Comparison of ENCODE assay signal across 19 mouse cellular contexts in genomic region chr4:56161257-56161594, GRCm38 (mm10).
A peak's percentile ranks its signal among the peaks of the same experiment; 100 is the strongest.
DNase-seq lines count a peak whose midpoint lies in the region; ATAC-seq lines count a peak whose summit lies in the region.
"Had no signal": no experiment of that assay in that cellular context is flagged by ENCODE, and none has a peak within 500 bp of the region (broad histone marks: within the 10 kb centered on the region; RNA-seq: fewer than 3 reads in every experiment).

No protein-coding gene starts in this region.

- intact Hi-C loops in gastrocnemius, postnatal 14 days (cut with DNase I; ENCODE audit: low total_unique reads): no loop called here

- H3K27me3 ChIP-seq in midbrain, embryonic 10.5 days (ENCODE audit: low read depth, poor library complexity, severe bottlenecking): no peaks in the 10 kb centered on the region
- no peaks in the 10 kb centered on the region for H3K27me3 ChIP-seq in midbrain, embryonic 16.5 days (ENCODE audit: control insufficient read depth, insufficient read depth, low read depth, low read length)
- H3K27me3 ChIP-seq in forebrain, embryonic 11.5 days (ENCODE audit: control insufficient read depth, insufficient read depth, low read length): no peaks in the 10 kb centered on the region
- no peaks in the 10 kb centered on the region for H3K27me3 ChIP-seq in forebrain, embryonic 14.5 days (replicated peaks; ENCODE audit: control insufficient read depth, insufficient read depth, low read length)
- H3K27me3 ChIP-seq in hindbrain, embryonic 14.5 days (ENCODE audit: control insufficient read depth, insufficient read depth, low read length): no peaks in the 10 kb centered on the region
- H3K27me3 ChIP-seq: limb, embryonic 15.5 days; stomach, embryonic 15.5 days had no signal

- no peak for ATAC-seq in midbrain, embryonic 16.5 days
- ATAC-seq in forebrain, embryonic 11.5 days (replicated peaks; ENCODE audit: low FRiP score): peak; percentile 70
- ATAC-seq in forebrain, embryonic 14.5 days: peak; percentile 79; the same call in 1 of the 2 replicates
- ATAC-seq in hindbrain, embryonic 14.5 days (ENCODE audit: low FRiP score): peak; percentile 59; the same call in 1 of the 2 replicates

- no peaks in the 10 kb centered on the region for H3K9me3 ChIP-seq in midbrain, embryonic 10.5 days (replicated peaks)
- H3K9me3 ChIP-seq in midbrain, embryonic 16.5 days (replicated peaks; ENCODE audit: control insufficient read depth, low read length, poor library complexity, severe bottlenecking): no peaks in the 10 kb centered on the region
- no peaks in the 10 kb centered on the region; the same call in 1 of the 2 replicates for H3K9me3 ChIP-seq in forebrain, embryonic 11.5 days (ENCODE audit: control insufficient read depth, low read length)
- no peaks in the 10 kb centered on the region for H3K9me3 ChIP-seq in forebrain, embryonic 14.5 days (replicated peaks; ENCODE audit: control insufficient read depth, low read length)
- H3K9me3 ChIP-seq in hindbrain, embryonic 14.5 days (ENCODE audit: control insufficient read depth, low read length): no peaks in the 10 kb centered on the region
- H3K9me3 ChIP-seq: limb, embryonic 15.5 days; lung, embryonic 15.5 days; stomach, embryonic 15.5 days had no signal

- no peak overlapping the region for H3K4me2 ChIP-seq in midbrain, embryonic 16.5 days (ENCODE audit: low read length)
- H3K4me2 ChIP-seq in forebrain, embryonic 11.5 days (ENCODE audit: low read depth, low read length, severe bottlenecking): no peak overlapping the region
- no peak overlapping the region for H3K4me2 ChIP-seq in forebrain, embryonic 14.5 days (ENCODE audit: low read length)
- H3K4me2 ChIP-seq in hindbrain, embryonic 14.5 days (replicated peaks): no peak overlapping the region
- H3K4me2 ChIP-seq: limb, embryonic 15.5 days; lung, embryonic 15.5 days; stomach, embryonic 15.5 days had no signal

- peaks cover 6% of the 10 kb centered on the region; the same call in 1 of the 2 replicates for H3K4me1 ChIP-seq in midbrain, embryonic 10.5 days
- H3K4me1 ChIP-seq in midbrain, embryonic 16.5 days (ENCODE audit: control insufficient read depth, insufficient read depth, low read length): no peaks in the 10 kb centered on the region
- no peaks in the 10 kb centered on the region; the same call in 1 of the 2 replicates for H3K4me1 ChIP-seq in forebrain, embryonic 11.5 days (replicated peaks; ENCODE audit: control insufficient read depth, insufficient read depth, low read length)
- no peaks in the 10 kb centered on the region for H3K4me1 ChIP-seq in forebrain, embryonic 14.5 days (ENCODE audit: control insufficient read depth, insufficient read depth, low read length)
- no peaks in the 10 kb centered on the region for H3K4me1 ChIP-seq in hindbrain, embryonic 14.5 days (replicated peaks; ENCODE audit: control insufficient read depth, insufficient read depth, low read length)
- H3K4me1 ChIP-seq: limb, embryonic 15.5 days; lung, embryonic 15.5 days; stomach, embryonic 15.5 days had no signal

- H3K36me3 ChIP-seq in midbrain, embryonic 10.5 days: no peaks in the 10 kb centered on the region
- no peaks in the 10 kb centered on the region for H3K36me3 ChIP-seq in midbrain, embryonic 16.5 days (ENCODE audit: control insufficient read depth, insufficient read depth, low read length)
- no peaks in the 10 kb centered on the region for H3K36me3 ChIP-seq in forebrain, embryonic 11.5 days (ENCODE audit: control insufficient read depth, insufficient read depth, low read length)
- no peaks in the 10 kb centered on the region for H3K36me3 ChIP-seq in forebrain, embryonic 14.5 days (ENCODE audit: control insufficient read depth, insufficient read depth, low read length)
- H3K36me3 ChIP-seq in hindbrain, embryonic 14.5 days (replicated peaks; ENCODE audit: control insufficient read depth, insufficient read depth): no peaks in the 10 kb centered on the region
- H3K36me3 ChIP-seq: limb, embryonic 15.5 days; lung, embryonic 15.5 days; stomach, embryonic 15.5 days had no signal

- DNase-seq in midbrain, embryonic 10.5 days (ENCODE audit: low spot score): no peak
- DNase-seq in forebrain, embryonic 11.5 days (ENCODE audit: low spot score): no peak
- DNase-seq in forebrain, embryonic 14.5 days (ENCODE audit: low spot score): peak; percentile 59
- DNase-seq in hindbrain, embryonic 14.5 days (ENCODE audit: low spot score): no peak
- no peak for DNase-seq in right cerebral cortex, postnatal 10 days (ENCODE audit: low spot score in 2 of 2)
- DNase-seq in layer of hippocampus, adult 18-20 months (ENCODE audit: low spot score in 2 of 2): no peak
- no peak for DNase-seq in gastrocnemius, postnatal 14 days
- DNase-seq: adrenal gland, postnatal 36 days; cerebellum, adult 9-10 months; kidney, adult 18-20 months; kidney, postnatal 4 days; lung, postnatal 36 days; thymus, adult 2 months had no signal

- H3K27ac ChIP-seq in midbrain, embryonic 10.5 days (replicated peaks): peak overlapping the region; percentile 34; the same call in 1 of the 2 replicates
- H3K27ac ChIP-seq in midbrain, embryonic 16.5 days (ENCODE audit: low read length): no peak overlapping the region
- 0 out of 2 replicates have a peak overlapping the region, but pooled peaks have one; percentile 46 for H3K27ac ChIP-seq in forebrain, embryonic 11.5 days (ENCODE audit: low read depth, low read length)
- no peak overlapping the region; the same call in 1 of the 2 replicates for H3K27ac ChIP-seq in forebrain, embryonic 14.5 days (ENCODE audit: low read depth, low read length)
- H3K27ac ChIP-seq in hindbrain, embryonic 14.5 days: peak overlapping the region; percentile 43; the same call in 1 of the 2 replicates
- H3K27ac ChIP-seq: left cerebral cortex, adult 2 months; limb, embryonic 15.5 days; liver, embryonic 14.5 days; lung, embryonic 15.5 days; stomach, embryonic 15.5 days had no signal

- H3K9ac ChIP-seq in midbrain, embryonic 16.5 days (ENCODE audit: low read depth, low read length): no peak overlapping the region
- H3K9ac ChIP-seq in forebrain, embryonic 11.5 days (ENCODE audit: low read length): no peak overlapping the region
- no peak overlapping the region for H3K9ac ChIP-seq in forebrain, embryonic 14.5 days (ENCODE audit: low read length)
- H3K9ac ChIP-seq in hindbrain, embryonic 14.5 days: no peak overlapping the region
- H3K9ac ChIP-seq: limb, embryonic 15.5 days; liver, embryonic 14.5 days; lung, embryonic 15.5 days; stomach, embryonic 15.5 days had no signal

- no peak overlapping the region for H3K4me3 ChIP-seq in midbrain, embryonic 10.5 days
- H3K4me3 ChIP-seq in midbrain, embryonic 16.5 days (ENCODE audit: low read depth, low read length): no peak overlapping the region
- no peak overlapping the region for H3K4me3 ChIP-seq in forebrain, embryonic 11.5 days (ENCODE audit: low read depth, low read length)
- no peak overlapping the region for H3K4me3 ChIP-seq in forebrain, embryonic 14.5 days (ENCODE audit: low read depth, low read length)
- no peak overlapping the region for H3K4me3 ChIP-seq in hindbrain, embryonic 14.5 days (replicated peaks; ENCODE audit: low read length)
- H3K4me3 ChIP-seq: left cerebral cortex, adult 2 months; limb, embryonic 15.5 days; lung, embryonic 15.5 days; stomach, embryonic 15.5 days had no signal

- WGBS in midbrain, embryonic 10.5 days: 62% methylated on average over 3 of the region's 3 CpGs
- WGBS in midbrain, embryonic 16.5 days: 33% methylated on average over 3 of the region's 3 CpGs
- WGBS in forebrain, embryonic 11.5 days: 50% methylated on average over 3 of the region's 3 CpGs
- 9% methylated on average over 3 of the region's 3 CpGs for WGBS in forebrain, embryonic 14.5 days
- WGBS in hindbrain, embryonic 14.5 days: 38% methylated on average over 3 of the region's 3 CpGs

Comparison
In these comparisons a context has a peak if more than half of its experiments do, and no peak if none do; other contexts are left out.
1. H3K27ac ChIP-seq: peak in midbrain, embryonic 10.5 days (single experiment), forebrain, embryonic 11.5 days (single experiment) and hindbrain, embryonic 14.5 days (single experiment); none in midbrain, embryonic 16.5 days (single experiment) and forebrain, embryonic 14.5 days (single experiment).